Mouse (Mus musculus): Measurements from ENCODE around the gene Klf6.
A peak's percentile ranks its signal among the peaks of the same experiment; 100 is the strongest.

The Klf6 gene

GRCm38 (mm10) chr13:5861157-5862002, at the start of gene Klf6:
Gene Klf6 (plus strand): TSS chr13:5861482.
- peak; percentile 99 to 100 for DNase-seq

- no peak for DNase-seq
Measured at GRCm38 (mm10) chr13:5813433-5813832, 47.8 kb upstream of the Klf6 start.

- no peak for DNase-seq
Measured at GRCm38 (mm10) chr13:5817250-5817649, 44.0 kb upstream of the Klf6 start.

- no peak for DNase-seq
Measured at GRCm38 (mm10) chr13:5819173-5819572, 42.1 kb upstream of the Klf6 start.

- no peak for DNase-seq
Measured at GRCm38 (mm10) chr13:5822586-5822985, 38.7 kb upstream of the Klf6 start.

- no peak for DNase-seq
Measured at GRCm38 (mm10) chr13:5823150-5823549, 38.1 kb upstream of the Klf6 start.

GRCm38 (mm10) chr13:5824189-5824815, 37.0 kb upstream of the Klf6 start:
- DNase-seq: no peak

GRCm38 (mm10) chr13:5826170-5826827, 35.0 kb upstream of the Klf6 start:
- no peak for DNase-seq

GRCm38 (mm10) chr13:5831976-5832375, 29.3 kb upstream of the Klf6 start:
- no peak for DNase-seq

- DNase-seq: no peak
Measured at GRCm38 (mm10) chr13:5837174-5837777, 24.0 kb upstream of the Klf6 start.

GRCm38 (mm10) chr13:5841418-5841817, 19.9 kb upstream of the Klf6 start:
- DNase-seq: no peak

- no peak for DNase-seq
Measured at GRCm38 (mm10) chr13:5842911-5843310, 18.4 kb upstream of the Klf6 start.

- no peak for DNase-seq
Measured at GRCm38 (mm10) chr13:5843829-5844228, 17.5 kb upstream of the Klf6 start.

GRCm38 (mm10) chr13:5844338-5844737, 16.9 kb upstream of the Klf6 start:
- no peak for DNase-seq

- no peak for DNase-seq
Measured at GRCm38 (mm10) chr13:5845161-5845590, 16.1 kb upstream of the Klf6 start.

GRCm38 (mm10) chr13:5845605-5846004, 15.7 kb upstream of the Klf6 start:
- no peak for DNase-seq

- DNase-seq: no peak
Measured at GRCm38 (mm10) chr13:5846860-5847259, 14.4 kb upstream of the Klf6 start.

GRCm38 (mm10) chr13:5847736-5848135, 13.5 kb upstream of the Klf6 start:
- DNase-seq: no peak

GRCm38 (mm10) chr13:5860651-5861156, 578 bp upstream of the Klf6 start:
- peak in 1 of 2 experiments; percentile 75 for DNase-seq

GRCm38 (mm10) chr13:5862003-5862625, 832 bp downstream of the Klf6 start:
- DNase-seq: peak; percentile 72 to 74

GRCm38 (mm10) chr13:5862626-5863407, 1.5 kb downstream of the Klf6 start:
- DNase-seq: peak; percentile 63 to 70

Data from cerebellum, postnatal 10 days (tissue).